Mouse (Mus musculus): ENCODE measurements around the gene Smad5. TPM values are rescaled to one million over a fixed set of nuclear protein-coding genes. Genes with fewer than 3 reads are reported as not detected.

Smad5 gene
- polyA plus RNA-seq (2012; rRNA removed) = 8.3 and 9.7 TPM in 2 replicates

DNA sequence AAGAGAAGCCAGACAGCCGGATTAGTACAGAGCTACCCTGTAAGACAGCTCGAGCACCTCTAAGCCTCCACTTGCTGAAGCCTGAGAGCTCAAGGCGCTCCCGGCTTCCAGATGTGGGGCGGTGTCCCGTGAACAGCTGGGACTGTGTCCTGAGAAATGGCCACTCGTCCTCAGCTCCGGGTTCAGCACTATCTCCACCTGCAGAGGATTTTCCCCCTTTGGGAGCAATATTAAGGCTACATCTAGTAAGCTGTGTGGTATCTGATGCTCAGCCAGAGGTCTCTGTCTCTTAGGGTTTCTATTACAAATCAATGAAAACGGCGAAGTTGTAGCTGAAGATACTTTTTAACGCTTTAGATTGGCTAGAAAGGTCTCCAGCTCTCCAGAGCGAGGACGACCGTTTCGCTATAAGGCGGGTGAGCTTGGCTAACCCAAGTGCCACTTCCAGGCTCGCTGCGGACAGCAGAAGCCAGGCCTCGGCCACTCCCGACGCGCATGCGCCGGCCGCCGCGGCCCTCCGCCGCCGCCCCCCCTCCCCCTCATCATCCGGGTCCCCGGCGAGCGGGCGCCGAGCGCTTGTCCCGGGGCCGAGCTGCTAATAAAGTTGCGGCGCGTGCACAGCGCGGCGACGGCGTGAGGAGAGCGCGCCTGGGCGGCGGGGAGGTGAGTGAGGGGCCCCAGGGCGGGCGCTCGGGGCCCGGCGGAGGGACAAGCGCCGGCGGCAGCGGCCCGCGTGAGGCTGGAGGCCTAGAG is at the start of gene Smad5:
Gene Smad5, plus strand, starts transcription at position 542 of the 753 bp plus-strand sequence.

DNA sequence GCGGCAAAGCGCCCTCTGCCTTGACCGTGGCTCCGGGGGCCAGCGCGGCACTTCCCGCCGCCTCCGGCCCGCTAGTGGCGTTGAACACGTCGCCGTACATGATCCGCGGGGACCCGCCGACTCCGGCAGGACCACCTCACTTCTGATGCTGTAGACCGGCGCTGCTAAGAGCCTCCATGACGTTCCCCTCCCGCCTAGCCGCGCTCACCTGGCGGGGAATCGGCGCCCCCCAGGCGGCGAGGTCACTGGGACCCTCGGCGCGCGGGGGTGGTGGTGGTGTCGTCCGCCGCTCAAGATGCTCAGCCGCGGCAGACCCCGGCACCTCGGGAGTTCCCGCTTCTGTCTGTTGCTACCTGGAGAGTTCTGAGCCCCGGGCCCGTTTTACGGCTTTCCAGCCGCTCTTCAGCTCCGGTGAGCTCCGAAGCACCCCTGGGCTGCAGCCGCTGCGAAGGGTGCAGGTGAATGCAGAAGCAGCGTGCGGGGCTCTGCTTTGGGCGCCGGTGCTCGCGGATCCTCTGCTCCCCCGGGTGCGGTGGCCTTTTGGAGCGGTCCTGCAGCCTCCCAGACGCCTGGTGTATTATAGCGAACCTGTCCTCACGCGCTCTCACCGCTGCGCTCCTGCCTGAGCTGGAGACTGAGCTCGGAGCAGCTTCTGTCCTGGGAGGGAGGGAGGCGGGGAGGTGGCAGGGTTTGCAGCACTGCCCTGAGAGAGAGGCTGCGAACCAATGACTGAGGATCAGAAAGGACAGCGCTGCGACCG is 50.6 kb downstream of the Smad5 start, which contains the start of gene Gm45623:
Gene Gm45623, minus strand, starts transcription at position 636 of the 760 bp plus-strand sequence.

Other genes with a start within 250 kb of the Smad5 start
- gene Il9, start 220.8 kb upstream of the Smad5 start, polyA plus RNA-seq (2012; rRNA removed) = not detected in 2 replicates
- 0.27 and 0.90 TPM in 2 replicates for gene Fbxl21, start 180.5 kb upstream of the Smad5 start, polyA plus RNA-seq (2012; rRNA removed)
- not detected in 2 replicates for gene Lect2, start 154.5 kb upstream of the Smad5 start, polyA plus RNA-seq (2012; rRNA removed)
- gene Tgfbi, start 93.5 kb upstream of the Smad5 start, polyA plus RNA-seq (2012; rRNA removed) = 110 and 147 TPM in 2 replicates
- 0.75 and 0.80 TPM in 2 replicates for gene Gm45623, start 50.8 kb downstream of the Smad5 start, polyA plus RNA-seq (2012; rRNA removed)
- 0.02 and 0.21 TPM in 2 replicates for gene Trpc7, start 193.0 kb downstream of the Smad5 start, polyA plus RNA-seq (2012; rRNA removed)